Mouse (Mus musculus): ENCODE measurements around the gene Kdm5b. TPM values are rescaled to one million over a fixed set of nuclear protein-coding genes. Genes with fewer than 3 reads are reported as not detected.

The Kdm5b gene
- 25.2 TPM for polyA plus RNA-seq (2017; shearing (Covaris generic))

GRCm38 (mm10) chr1:134559976-134560375 lies at the start of gene Kdm5b:
Kdm5b (plus strand) TSS chr1:134560171.

GRCm38 (mm10) chr1:134549632-134550132 lies 10.3 kb upstream of the Kdm5b start, which contains the start of gene Mgat4e:
Mgat4e (minus strand) TSS chr1:134549682.

GRCm38 (mm10) chr1:134646261-134646962 lies 86.4 kb downstream of the Kdm5b start, which contains the start of gene Syt2:
Syt2 (plus strand) TSS chr1:134646677.

Other genes starting within 250 kb of the Kdm5b start
- 0.35 TPM for gene Ppfia4, start 227.2 kb upstream of the Kdm5b start, polyA plus RNA-seq (2017; shearing (Covaris generic))
- gene Tmem183a, start 198.2 kb upstream of the Kdm5b start, polyA plus RNA-seq (2017; shearing (Covaris generic)), result 71.3 TPM
- gene 4933406M09Rik, start 174.2 kb upstream of the Kdm5b start, polyA plus RNA-seq (2017; shearing (Covaris generic)), result not detected
- gene Cyb5r1, start 154.6 kb upstream of the Kdm5b start, polyA plus RNA-seq (2017; shearing (Covaris generic)), result 32.5 TPM
- gene Adipor1, start 144.8 kb upstream of the Kdm5b start, polyA plus RNA-seq (2017; shearing (Covaris generic)), result 44.8 TPM
- gene Klhl12, start 104.6 kb upstream of the Kdm5b start, polyA plus RNA-seq (2017; shearing (Covaris generic)), result 23.8 TPM
- gene Rabif, start 65.5 kb upstream of the Kdm5b start, polyA plus RNA-seq (2017; shearing (Covaris generic)), result 50.4 TPM
- gene Mgat4e, start 10.5 kb upstream of the Kdm5b start, polyA plus RNA-seq (2017; shearing (Covaris generic)), result not detected
- not detected for gene Syt2, start 86.5 kb downstream of the Kdm5b start, polyA plus RNA-seq (2017; shearing (Covaris generic))

Measured in inflammation-experienced regulatory T-cells, adult 16 weeks (primary cell).